Mouse (Mus musculus) heart, postnatal 14 days (tissue): ENCODE measurements around the gene Ppp4c. TPM values are rescaled to one million over a fixed set of nuclear protein-coding genes. Genes with fewer than 3 reads are reported as not detected.
A peak's percentile ranks its signal among the peaks of the same experiment; 100 is the strongest.

Source experiments
- DNase-seq, 2 experiments: peaks; one replicate each; pipeline ENCODE4 v3.0.0; 2021 to 2022
- intact Hi-C: fragments of 180-260 bp; cut with DNase I; formaldehyde crosslinking; loops from one replicate; pipeline ENCODE4 v1.15.1; 2025
- total RNA-seq, 2 experiments: library from RNA; stranded (reverse); gene quantifications; 2 replicates each; pipeline ENCODE4 v1.2.3; 2021

Gene Ppp4c
- total RNA-seq, 2 experiments from 2014 or later: 38.8 to 49.6 TPM

DNA sequence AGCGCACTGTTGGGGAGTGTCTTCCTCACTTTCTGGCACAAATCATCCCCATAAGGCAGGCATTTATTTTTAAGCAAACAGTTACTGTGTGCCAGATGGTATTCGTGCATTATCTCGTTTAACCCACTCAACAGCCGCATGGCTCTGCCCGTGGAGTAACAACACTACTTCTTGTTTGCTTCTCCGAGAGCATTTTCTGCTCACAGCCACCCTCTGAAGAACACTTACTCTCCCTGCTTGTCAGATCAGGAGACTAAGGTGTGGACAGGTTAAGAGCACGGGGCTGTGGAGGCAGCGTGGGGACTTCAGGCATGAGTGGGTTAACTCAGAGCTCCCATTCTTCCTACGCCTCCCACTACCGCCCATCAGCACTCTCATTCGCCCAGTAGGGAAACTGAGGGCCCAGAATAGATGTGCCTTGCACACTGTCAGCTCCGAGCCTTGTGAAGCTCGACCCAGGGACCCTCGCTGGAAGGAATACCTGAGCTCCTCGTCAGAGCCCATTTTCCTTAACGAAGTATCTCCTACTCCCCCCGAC lies 29.8 kb downstream of the Ppp4c start:
- intact Hi-C loops: no loop called here
- DNase-seq: no peak

DNA sequence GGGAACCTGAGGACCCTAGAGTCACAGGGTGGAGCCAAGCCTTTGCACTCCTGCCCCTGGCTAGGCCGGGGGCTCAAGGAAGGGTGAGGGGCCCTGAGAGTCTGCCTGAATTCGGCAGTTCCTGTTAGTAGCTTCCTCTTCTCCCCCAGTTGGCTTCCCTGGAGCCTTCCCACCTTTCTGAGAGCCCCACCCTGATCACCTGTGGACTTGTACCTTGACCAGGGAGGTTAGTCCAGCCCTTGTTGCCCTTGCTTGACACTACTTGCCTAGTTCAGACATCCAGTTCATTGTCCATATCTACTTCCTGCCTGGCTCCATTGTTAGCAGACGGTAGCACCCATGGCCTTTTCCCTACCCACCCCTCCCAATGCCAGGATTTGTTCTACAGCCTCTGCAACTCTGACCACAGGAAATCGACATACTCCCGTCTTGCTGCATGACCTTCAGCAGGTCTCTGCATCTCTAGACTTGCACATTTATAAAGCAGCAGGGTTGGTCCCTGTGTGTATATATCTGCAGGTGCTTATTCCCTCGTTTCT lies 30.7 kb downstream of the Ppp4c start:
- intact Hi-C loops: loop anchor here (2.0 kb wide), 1 partner anchor 13 kb away; no protein-coding TSS in a partner anchor
- DNase-seq: no peak

DNA sequence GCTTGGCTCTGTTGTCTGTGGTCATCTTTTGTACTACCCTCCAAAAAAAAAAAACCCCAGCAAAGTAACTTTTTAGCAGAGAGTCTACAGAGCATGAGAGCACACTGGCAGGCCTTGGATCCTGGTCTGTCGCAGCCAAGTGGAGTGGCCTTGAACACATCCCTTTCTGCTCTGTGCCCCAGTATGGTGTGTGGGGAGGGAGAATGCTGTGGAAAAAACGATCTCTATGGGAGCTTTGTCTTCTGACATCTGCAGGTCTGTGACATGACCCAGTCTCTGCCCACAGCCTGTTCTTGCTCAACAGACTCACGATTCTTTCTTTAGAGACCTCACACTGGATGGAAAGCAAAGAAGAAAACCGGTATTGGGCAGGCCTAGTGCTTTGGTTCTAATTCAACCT lies 31.3 kb downstream of the Ppp4c start:
- intact Hi-C loops: loop anchor here (2.0 kb wide), 1 partner anchor 14 kb away; no protein-coding TSS in a partner anchor
- no peak for DNase-seq

DNA sequence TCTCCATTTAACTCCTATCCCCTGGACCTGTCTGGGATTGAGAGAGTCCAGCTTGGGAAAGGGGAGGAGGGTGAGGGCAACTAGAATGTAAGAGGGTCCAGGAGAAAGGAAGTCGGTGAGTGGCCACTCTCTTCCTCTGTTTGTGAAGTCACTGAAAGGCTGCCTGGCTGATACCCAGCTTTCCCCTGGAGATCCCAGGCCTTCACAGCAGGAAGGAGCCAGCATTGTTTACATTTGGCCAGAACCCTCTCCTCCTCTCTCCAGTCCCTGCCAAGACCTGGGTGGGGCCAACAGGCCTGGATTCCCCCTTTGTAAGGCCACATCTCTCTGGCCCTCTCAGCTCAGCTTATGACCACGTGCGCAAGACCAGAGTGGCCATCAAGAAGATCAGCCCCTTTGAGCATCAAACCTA lies 31.9 kb downstream of the Ppp4c start:
- peak; percentile 80 to 82 for DNase-seq
- intact Hi-C loops: loop anchor here (2.0 kb wide), 1 partner anchor 14 kb away; no protein-coding TSS in a partner anchor

DNA sequence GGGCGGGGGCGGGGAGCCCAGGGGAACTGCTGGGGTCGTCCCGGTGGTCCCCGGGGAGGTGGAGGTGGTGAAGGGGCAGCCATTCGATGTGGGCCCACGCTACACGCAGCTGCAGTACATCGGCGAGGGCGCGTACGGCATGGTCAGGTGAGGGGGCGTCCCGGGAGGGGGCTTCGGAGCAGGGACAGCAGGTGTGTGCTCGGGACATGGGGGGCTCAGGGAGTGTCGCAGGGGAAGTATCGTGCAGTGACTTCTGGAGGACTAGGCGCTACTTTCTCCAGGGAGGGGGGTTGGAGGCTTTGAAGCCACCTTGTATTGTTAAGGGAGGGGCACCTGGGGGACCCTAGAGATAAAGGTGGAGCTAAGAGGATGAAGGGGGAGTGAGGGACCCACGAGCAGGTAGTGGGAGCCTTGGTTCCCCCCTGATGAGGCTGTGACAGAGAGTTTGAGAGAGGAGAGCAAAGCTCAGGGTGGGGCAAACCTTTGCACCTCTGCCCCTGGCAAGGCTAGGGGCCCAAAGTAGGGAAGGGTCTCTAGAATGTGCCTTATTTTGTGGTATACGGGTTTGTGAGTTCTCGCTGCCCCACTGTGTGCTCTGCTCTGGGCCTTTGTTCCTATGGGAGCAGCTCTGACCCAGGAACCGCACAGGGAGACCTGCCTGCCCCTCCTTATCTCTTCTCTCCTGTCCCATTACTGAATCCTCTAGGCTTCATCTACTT lies 32.5 kb downstream of the Ppp4c start:
- intact Hi-C loops: loop anchor here (2.0 to 5.0 kb wide), 2 partner anchors 15 to 347 kb away; no protein-coding TSS in a partner anchor
- no peak for DNase-seq

DNA sequence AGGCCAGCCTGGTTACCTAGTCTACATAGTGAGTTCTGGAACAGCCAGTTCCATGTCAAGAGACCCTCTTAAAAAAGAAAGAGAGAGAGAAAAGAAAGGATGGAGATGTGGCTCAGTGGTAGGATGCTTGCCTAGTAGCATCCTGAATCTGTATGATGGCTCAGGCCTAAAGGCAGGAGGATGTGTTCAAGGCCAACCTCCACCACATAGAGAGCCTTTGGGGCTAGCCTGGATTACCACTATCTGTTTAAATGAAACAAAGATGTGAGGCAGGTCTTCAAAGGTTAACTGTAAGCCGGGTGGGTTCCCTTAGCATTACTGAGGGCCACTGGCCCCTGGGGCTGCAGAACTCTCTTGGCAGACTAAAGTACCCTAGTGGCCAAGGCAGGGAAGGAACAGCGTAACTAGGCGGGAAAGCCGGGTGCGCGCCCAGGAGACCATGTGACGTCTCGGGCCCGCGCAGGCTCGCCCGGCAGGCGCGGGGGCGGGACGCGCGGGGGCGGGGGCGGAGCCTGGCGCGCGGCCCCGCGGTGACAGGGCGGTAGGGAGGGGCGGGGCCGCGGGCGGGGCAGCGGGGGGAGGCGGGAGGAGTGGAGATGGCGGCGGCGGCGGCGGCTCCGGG lies 33.1 kb downstream of the Ppp4c start, which contains the start of gene Mapk3:
Gene Mapk3, plus strand, starts transcription at position 552 of the 622 bp plus-strand sequence.
- intact Hi-C loops: loop anchor here (5.0 kb wide), 1 partner anchor 348 kb away; no protein-coding TSS in a partner anchor
- DNase-seq: peak; percentile 92 to 93

DNA sequence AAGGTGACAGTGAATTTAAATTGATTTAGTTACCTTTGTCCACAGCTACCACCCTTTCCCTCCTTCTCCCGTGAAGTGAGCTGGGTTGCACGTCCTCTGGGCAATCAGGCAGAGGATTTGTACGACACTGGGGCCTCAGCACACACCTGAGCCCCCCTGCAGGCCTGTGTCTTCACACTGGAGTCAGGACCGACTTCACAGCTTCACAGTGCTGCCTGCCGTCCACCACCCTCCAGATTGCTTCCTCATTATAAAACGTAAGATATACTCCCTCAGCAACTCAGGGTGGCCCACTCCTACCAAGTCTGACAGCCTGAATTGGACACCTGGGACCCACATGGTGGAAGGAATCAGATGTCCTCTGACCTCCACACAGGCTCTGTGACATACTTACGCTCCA lies 33.8 kb downstream of the Ppp4c start:
- intact Hi-C loops: loop anchor here (5.0 kb wide), 1 partner anchor 349 kb away; no protein-coding TSS in a partner anchor
- DNase-seq: no peak

DNA sequence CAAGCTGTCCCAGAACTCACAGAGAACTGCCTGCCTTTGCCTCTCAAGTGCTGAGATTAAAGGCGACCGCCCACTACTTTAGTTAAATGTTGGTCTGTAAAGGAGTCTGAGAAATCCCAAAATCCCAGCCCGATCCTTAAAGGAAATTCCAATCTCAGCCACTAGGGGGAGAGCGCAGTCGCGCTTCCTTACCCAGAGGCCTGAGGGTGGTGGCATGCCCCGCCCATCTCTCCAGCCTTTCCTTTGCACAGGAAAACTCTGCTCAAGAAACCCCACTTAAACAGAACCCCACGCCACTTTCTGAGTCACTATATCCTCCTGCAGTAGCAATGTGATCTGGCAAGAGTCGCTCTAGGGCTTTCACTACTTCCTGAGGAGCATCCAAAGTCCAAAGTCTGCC lies 37.4 kb downstream of the Ppp4c start:
- DNase-seq: peak; percentile 76 to 86
- intact Hi-C loops: loop anchor here (5.0 kb wide), 1 partner anchor 352 kb away; no protein-coding TSS in a partner anchor

DNA sequence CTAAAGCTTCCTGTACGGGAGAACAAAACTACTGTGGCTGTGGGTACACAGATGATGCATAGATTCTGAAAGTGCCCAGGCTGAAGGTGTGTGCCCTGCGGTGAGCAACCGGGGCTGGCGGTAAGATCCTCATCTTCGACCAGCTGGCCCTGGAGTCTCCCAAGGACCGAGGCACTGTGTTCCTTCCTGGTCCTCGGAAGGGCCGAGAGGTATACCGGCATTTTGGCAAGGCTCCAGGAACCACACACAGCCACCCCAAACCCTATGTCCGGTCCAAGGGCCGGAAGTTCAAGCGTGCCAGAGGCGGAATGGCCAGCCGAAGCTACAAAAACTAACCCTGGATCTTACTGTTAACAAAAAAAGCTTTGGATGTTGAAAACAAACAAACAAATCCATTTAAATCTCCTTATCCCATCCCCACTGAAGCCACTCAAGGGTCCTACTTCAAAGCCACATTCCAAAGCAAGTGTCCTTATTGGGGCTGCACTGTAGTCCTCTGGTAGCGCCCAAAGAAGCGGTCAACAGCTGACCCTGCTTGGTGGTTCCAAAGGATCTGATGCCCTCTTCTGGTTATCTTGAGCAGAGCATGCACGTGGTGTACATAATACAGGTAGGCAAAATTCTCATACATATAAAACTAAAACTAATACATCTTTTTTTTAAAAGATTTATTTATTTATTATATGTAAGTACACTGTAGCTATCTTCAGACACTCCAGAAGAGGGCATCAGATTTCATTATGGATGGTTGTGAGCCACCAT lies 42.5 kb downstream of the Ppp4c start:
- intact Hi-C loops: no loop called here
- no peak for DNase-seq

DNA sequence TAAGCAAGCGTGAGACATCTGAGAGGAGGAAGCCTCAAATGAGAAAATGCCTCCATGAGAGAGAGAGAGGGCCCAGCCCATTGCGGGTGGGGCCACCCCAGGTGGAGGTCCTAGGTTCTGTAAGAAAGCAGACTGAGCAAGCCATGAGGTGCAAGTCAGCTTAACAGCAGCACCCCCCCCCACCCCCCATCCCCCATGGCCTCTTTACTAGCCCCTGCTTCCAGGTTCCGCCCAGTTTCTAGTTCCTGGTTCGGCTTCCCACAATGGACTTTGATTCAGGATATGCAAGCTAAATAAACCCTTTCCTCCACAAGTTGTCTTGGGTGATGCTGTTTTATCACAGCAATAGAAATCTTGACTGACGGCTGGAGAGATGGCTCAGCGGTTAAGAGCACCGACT lies 43.5 kb downstream of the Ppp4c start:
- intact Hi-C loops: no loop called here
- no peak for DNase-seq

DNA sequence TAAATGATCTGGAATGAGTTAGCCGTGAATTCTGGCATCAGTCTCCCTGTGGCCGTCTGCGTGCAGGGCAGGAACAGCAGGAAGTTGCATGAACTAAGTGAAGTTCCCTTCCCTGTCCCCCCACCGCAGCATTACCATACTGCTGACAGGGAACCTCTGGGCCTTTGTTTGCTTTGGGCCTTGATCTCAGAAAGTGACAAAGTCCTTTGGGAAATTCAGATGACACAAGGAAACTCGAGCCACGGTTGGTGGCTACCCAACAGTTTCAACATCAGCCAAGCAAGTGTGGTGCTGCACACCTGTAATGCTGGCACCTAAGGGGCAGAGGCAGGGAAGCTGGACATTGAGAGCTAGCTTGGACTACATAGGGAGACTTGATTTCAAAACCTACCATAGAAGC lies 45.5 kb downstream of the Ppp4c start:
- intact Hi-C loops: no loop called here

DNA sequence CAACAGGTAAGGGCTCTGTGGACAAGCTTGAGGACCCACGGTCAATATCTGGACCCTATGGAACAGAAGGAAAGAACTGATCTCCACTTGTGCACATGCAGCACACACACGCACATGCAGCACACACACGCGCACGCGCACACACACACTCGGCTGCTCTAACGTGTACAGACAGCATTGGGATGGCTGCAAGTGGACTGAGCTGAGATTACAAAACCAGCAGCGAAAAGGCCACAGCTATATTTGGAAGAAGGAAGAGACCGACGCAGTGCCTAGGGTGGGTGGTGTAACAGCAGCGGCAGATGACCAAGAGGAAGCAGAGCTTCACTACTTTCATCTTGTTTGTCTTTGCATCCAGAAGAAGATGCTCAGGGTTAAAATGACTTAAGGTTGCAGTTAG lies 46.2 kb downstream of the Ppp4c start:
- no peak for DNase-seq
- intact Hi-C loops: no loop called here

More for the DNA sequence above, 45.5 kb downstream of the Ppp4c start:
- no peak for DNase-seq

DNA sequence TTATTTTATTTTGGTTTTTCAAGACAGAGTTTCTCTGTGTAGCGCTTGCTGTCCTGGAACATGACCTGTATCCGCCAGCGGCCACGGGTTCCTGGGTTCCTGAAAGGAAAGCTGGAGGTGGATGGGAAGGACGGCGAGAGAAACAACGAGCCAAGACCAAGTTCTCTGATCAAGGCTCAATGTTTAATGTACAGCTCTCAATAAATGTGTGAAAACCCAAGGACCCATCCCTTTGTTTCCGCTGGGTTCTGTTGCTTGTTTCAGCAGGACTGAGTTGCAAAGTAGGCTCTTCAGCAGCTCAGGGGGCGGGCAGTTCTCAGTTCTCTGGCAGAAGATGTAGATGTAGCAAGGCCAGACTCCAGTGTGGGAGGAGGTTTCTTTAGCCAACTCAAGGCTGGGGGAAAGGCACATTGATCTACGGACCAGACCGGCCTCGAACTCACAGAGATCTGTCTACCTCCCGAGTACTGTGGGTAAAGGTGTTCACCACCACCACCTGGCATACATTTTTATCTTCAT lies 50.3 kb downstream of the Ppp4c start:
- intact Hi-C loops: no loop called here
- DNase-seq: no peak

DNA sequence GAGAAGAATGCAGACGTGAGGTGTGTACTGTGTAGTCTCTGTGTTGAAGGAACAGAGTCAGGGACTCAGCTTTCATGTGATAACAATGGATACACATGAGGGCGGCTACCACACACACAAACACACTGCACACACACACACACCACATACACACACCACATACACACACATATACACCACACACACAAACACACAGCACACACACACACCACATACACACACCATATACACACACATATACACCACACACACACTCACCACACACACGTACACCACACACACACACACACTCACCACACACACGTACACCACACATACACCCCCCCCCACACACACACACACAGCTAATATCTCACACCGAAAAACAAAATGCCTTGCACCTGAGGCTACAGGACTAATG lies 50.8 kb downstream of the Ppp4c start:
- DNase-seq: no peak
- intact Hi-C loops: no loop called here

DNA sequence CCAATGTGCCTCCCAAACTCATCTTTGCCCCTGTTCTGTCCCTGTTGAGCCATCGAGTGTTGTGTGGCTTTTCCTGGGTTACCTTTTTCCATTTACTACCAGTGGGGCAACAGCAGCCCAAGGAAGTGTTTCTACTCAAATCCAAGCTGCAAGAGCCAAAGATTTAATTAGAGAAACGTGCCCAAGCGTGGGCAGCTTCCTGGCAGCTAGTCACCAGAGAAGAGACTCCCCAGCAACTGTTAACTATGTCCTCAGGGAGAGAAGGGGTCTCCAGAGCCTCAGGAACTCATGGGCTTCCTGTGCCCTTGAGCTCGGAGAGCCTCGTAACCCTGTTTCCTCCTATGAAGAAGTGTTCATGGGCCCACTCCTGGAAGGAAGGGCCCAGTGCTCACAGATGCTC lies 51.3 kb downstream of the Ppp4c start:
- no peak for DNase-seq
- intact Hi-C loops: no loop called here

DNA sequence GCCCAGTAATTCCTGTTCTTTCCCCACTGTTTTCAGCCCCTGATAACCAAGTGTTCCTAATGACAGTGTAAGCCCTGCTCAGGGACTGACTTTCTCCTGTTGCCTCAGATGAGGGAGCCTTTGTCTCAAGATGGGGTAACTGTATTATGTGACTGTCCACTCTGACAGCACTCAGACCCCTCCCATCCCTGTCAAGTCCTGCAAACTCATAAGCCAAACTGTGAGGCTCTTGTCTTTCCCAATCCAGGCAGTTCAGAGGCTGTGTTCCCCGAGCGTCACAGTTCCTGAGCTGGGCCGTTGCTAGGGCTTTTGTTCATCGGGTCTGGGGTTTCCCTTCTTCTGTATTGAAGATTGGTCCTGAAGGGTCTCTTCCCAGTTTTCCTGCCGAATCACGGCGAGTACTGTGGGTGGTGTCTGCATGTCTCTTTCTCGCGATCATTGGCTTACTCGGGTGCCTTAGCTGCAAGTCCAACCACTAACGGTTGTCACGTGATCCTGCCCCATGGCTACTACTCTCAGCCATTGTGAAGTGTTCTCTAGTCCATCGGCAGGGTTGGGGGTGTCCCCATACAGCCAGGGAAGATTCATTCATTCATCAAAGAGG lies 52.1 kb downstream of the Ppp4c start:
- DNase-seq: no peak
- intact Hi-C loops: no loop called here

DNA sequence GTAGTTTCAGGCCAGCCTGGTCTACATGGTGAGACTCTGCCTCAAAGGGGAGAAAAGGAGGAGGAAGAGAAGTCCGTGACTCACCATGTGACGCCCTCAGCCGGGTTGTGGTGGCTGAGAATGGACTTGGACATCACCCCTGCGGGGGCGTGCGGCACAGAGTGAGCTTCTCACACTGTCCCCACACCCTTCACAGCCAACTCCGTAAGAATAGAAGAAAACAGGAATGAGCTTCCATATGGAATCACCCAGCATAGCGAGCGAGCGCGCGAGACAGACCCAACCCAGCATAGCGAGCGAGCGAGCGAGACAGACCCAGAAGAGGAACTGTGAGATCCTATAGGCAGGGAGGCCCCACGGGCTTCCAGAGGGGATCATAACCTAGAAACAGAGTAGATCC lies 52.7 kb downstream of the Ppp4c start:
- intact Hi-C loops: no loop called here
- DNase-seq: no peak

DNA sequence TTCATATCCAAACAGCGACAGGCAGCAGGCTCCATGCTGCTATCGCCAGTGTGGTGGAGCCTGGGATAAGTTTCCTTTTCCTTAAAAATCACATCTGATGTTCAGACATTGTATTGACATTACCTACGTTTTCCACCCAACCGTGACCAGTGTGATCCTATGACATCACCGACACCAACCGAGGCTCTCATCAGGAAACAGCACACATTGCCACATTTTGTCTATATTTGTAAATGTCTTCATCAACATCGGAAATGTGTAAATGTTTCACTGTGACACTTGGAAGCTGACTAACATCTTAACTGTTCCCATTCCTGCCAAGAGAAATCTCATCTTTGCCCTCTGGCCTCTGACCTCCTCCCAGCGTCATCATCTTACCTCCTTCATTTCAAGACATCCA lies 56.2 kb downstream of the Ppp4c start:
- intact Hi-C loops: no loop called here
- no peak for DNase-seq
